Mouse (Mus musculus): ENCODE results near the gene Dhx16. TPM values are rescaled to one million over a fixed set of nuclear protein-coding genes. Genes with fewer than 3 reads are reported as not detected.

Dhx16 gene
- polyA plus RNA-seq, 1 experiment from 2014 or later = 38.3 TPM

GRCm38 (mm10) chr17:35866911-35867890 is 12.4 kb upstream of the Dhx16 start:
- Histone ChIP-seq H3K4me2 (ENCODE audit: low read depth, low read length) (peak overlapping the region; percentile 81), H3K27me3 (replicated peaks; ENCODE audit: control insufficient read depth, insufficient read depth, low read length) (no peaks in the 10 kb centered on the region), H3K4me1 (ENCODE audit: control insufficient read depth, insufficient read depth, low read length) (peaks cover 31% of the 10 kb centered on the region), H3K4me3 (ENCODE audit: low read length) (peak overlapping the region; percentile 62), H3K36me3 (ENCODE audit: control insufficient read depth, insufficient read depth, low read length) (no peaks in the 10 kb centered on the region; the same call in 1 of the 2 replicates), H3K9me3 (ENCODE audit: control insufficient read depth, low read length) (0 out of 2 replicates have a peak, but pooled peaks cover 4% of the 10 kb centered on the region), H3K9ac (ENCODE audit: low read depth, low read length) (peak overlapping the region; percentile 77), H3K27ac (ENCODE audit: low read length) (peak overlapping the region; percentile 89)
- WGBS = 16% methylated on average over 26 of the region's 26 CpGs
- ATAC-seq = no peak

GRCm38 (mm10) chr17:35868165-35868820 is 11.3 kb upstream of the Dhx16 start:
- no peaks in the 10 kb centered on the region; the same call in 1 of the 2 replicates for H3K36me3 ChIP-seq (ENCODE audit: control insufficient read depth, insufficient read depth, low read length)
- H3K9me3 ChIP-seq (ENCODE audit: control insufficient read depth, low read length) = 0 out of 2 replicates have a peak, but pooled peaks cover 4% of the 10 kb centered on the region
- 32% methylated on average over 15 of the region's 17 CpGs for WGBS
- H3K27me3 ChIP-seq (replicated peaks; ENCODE audit: control insufficient read depth, insufficient read depth, low read length) = no peaks in the 10 kb centered on the region
- peaks cover 31% of the 10 kb centered on the region for H3K4me1 ChIP-seq (ENCODE audit: control insufficient read depth, insufficient read depth, low read length)
- H3K27ac ChIP-seq (ENCODE audit: low read length) = peak overlapping the region; percentile 89
- no peak for ATAC-seq
- peak overlapping the region; percentile 77 for H3K9ac ChIP-seq (ENCODE audit: low read depth, low read length)
- peak overlapping the region; percentile 62 for H3K4me3 ChIP-seq (ENCODE audit: low read length)
- peak overlapping the region; percentile 81 for H3K4me2 ChIP-seq (ENCODE audit: low read depth, low read length)

- 4% methylated on average over 7 of the region's 7 CpGs for whole genome bisulfite sequencing
- peak overlapping the region; percentile 81 for H3K4me2 ChIP-seq (ENCODE audit: low read depth, low read length)
Measured at GRCm38 (mm10) chr17:35868961-35869345, 10.7 kb upstream of the Dhx16 start.

GRCm38 (mm10) chr17:35869346-35870067 is 10.1 kb upstream of the Dhx16 start:
- Histone ChIP-seq H3K9me3 (ENCODE audit: control insufficient read depth, low read length) (0 out of 2 replicates have a peak, but pooled peaks cover 4% of the 10 kb centered on the region), H3K9ac (ENCODE audit: low read depth, low read length) (peak overlapping the region; percentile 77), H3K4me3 (ENCODE audit: low read length) (peak overlapping the region; percentile 62), H3K4me1 (ENCODE audit: control insufficient read depth, insufficient read depth, low read length) (peaks cover 38% of the 10 kb centered on the region), H3K27me3 (replicated peaks; ENCODE audit: control insufficient read depth, insufficient read depth, low read length) (no peaks in the 10 kb centered on the region), H3K27ac (ENCODE audit: low read length) (peak overlapping the region; percentile 89), H3K4me2 (ENCODE audit: low read depth, low read length) (peak overlapping the region; percentile 81), H3K36me3 (ENCODE audit: control insufficient read depth, insufficient read depth, low read length) (no peaks in the 10 kb centered on the region; the same call in 1 of the 2 replicates)
- 4% methylated on average over 7 of the region's 7 CpGs for WGBS
- peak; percentile 5; the same call in 1 of the 2 replicates for ATAC-seq

More at GRCm38 (mm10) chr17:35868961-35869345, 10.7 kb upstream of the Dhx16 start:
- peak overlapping the region; percentile 62 for H3K4me3 ChIP-seq (ENCODE audit: low read length)
- H3K9ac ChIP-seq (ENCODE audit: low read depth, low read length) = peak overlapping the region; percentile 77
- peak overlapping the region; percentile 89 for H3K27ac ChIP-seq (ENCODE audit: low read length)
- H3K4me1 ChIP-seq (ENCODE audit: control insufficient read depth, insufficient read depth, low read length) = peaks cover 35% of the 10 kb centered on the region
- 0 out of 2 replicates have a peak, but pooled peaks cover 4% of the 10 kb centered on the region for H3K9me3 ChIP-seq (ENCODE audit: control insufficient read depth, low read length)
- ATAC-seq = no peak
- H3K36me3 ChIP-seq (ENCODE audit: control insufficient read depth, insufficient read depth, low read length) = no peaks in the 10 kb centered on the region; the same call in 1 of the 2 replicates
- no peaks in the 10 kb centered on the region for H3K27me3 ChIP-seq (replicated peaks; ENCODE audit: control insufficient read depth, insufficient read depth, low read length)

GRCm38 (mm10) chr17:35870151-35870883 is 9.3 kb upstream of the Dhx16 start:
- H3K9ac ChIP-seq (ENCODE audit: low read depth, low read length) = peak overlapping the region; percentile 77
- peak overlapping the region; percentile 81 for H3K4me2 ChIP-seq (ENCODE audit: low read depth, low read length)
- H3K27ac ChIP-seq (ENCODE audit: low read length) = peak overlapping the region; percentile 89
- H3K4me3 ChIP-seq (ENCODE audit: low read length) = peak overlapping the region; percentile 62
- H3K4me1 ChIP-seq (ENCODE audit: control insufficient read depth, insufficient read depth, low read length) = peaks cover 35% of the 10 kb centered on the region
- H3K27me3 ChIP-seq (replicated peaks; ENCODE audit: control insufficient read depth, insufficient read depth, low read length) = no peaks in the 10 kb centered on the region
- H3K36me3 ChIP-seq (ENCODE audit: control insufficient read depth, insufficient read depth, low read length) = no peaks in the 10 kb centered on the region; the same call in 1 of the 2 replicates
- ATAC-seq = 0 out of 2 replicates have a peak, but pooled peaks have one; percentile 1
- 41% methylated on average over 9 of the region's 9 CpGs for WGBS
- H3K9me3 ChIP-seq (ENCODE audit: control insufficient read depth, low read length) = 0 out of 2 replicates have a peak, but pooled peaks cover 4% of the 10 kb centered on the region

DNA sequence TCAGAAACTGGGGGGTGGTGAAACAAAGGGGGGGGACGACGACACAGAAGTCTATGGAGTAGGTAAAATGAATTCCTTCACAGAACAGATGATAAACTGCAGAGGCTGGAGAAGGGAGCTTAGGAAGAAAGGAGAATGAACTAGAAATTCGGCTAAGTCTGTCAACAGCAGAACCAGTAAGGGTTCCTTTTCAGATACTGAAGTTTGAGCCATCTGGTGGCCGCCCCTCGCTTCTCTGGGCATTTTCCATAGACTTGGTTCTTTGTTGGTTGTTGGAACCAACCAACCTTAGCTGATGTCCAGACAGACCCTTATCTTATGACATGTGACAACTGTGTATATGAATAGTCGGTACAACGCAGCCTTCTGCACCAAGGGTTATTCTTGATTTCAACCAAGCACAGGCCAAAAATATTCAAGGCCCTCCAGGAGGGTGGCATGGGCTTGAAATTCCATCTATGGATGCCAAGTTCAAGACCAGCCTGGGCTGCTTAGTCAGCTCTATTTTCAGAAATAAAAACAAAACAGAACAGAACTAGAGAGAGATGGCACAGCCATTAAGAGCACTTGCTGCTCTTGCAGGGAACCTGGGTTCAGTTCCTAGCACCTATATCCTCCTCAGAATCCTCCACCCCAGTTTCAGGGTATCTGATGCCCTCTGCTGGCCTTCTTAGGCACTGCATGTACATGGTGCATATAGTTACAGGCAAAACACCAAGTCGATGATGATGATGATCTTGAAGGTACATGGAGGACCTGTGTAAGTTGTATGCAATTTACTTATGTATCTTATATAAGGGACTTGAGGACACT is 8.5 kb upstream of the Dhx16 start:
- no peaks in the 10 kb centered on the region for H3K27me3 ChIP-seq (replicated peaks; ENCODE audit: control insufficient read depth, insufficient read depth, low read length)
- H3K9ac ChIP-seq (ENCODE audit: low read depth, low read length) = no peak overlapping the region
- H3K36me3 ChIP-seq (ENCODE audit: control insufficient read depth, insufficient read depth, low read length) = no peaks in the 10 kb centered on the region; the same call in 1 of the 2 replicates
- WGBS = 78% methylated on average over 8 of the region's 8 CpGs
- peak overlapping the region; percentile 62 for H3K4me3 ChIP-seq (ENCODE audit: low read length)
- peak overlapping the region; percentile 81 for H3K4me2 ChIP-seq (ENCODE audit: low read depth, low read length)
- H3K4me1 ChIP-seq (ENCODE audit: control insufficient read depth, insufficient read depth, low read length) = peaks cover 35% of the 10 kb centered on the region
- peak overlapping the region; percentile 89 for H3K27ac ChIP-seq (ENCODE audit: low read length)
- 0 out of 2 replicates have a peak, but pooled peaks cover 4% of the 10 kb centered on the region for H3K9me3 ChIP-seq (ENCODE audit: control insufficient read depth, low read length)
- no peak for ATAC-seq

DNA sequence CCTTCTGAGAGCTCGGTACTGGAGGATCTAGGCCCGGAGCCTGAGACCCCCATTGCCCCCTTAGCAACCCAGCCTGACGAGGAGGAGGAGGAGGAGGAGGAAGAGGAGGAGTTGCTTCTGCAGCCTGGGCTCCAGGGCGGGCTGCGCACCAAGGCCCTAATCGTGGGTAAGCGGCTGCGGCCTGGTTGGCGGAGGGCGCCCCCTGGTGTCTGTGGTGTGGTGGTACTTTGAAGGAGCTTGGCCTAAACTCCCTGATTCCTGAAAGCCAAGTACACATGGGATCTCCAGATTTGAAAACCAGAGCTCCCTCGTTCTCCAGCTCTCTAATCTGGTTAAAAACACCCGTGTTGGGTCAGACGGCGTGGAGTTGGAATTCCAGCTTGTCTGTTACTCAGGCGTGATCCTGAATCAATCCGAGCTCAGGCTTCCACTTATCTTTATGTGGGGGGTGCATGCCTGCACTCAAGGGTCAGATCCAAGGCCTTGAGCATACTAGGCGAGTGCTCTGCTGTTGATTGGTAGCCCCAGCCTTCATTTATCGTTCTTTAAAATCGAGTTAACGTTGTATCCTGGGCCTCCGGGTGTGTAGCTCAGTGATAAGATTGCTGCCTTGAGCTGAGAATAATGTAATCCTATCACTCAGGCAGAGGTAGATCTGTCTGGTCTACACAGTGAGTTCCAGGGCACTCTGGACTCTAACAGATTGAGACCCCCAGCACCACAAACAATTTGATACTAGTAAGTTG is 5.7 kb upstream of the Dhx16 start:
- WGBS = 24% methylated on average over 21 of the region's 21 CpGs
- ATAC-seq = peak; percentile 50; the same call in 1 of the 2 replicates
- 0 out of 2 replicates have a peak, but pooled peaks cover 4% of the 10 kb centered on the region for H3K9me3 ChIP-seq (ENCODE audit: control insufficient read depth, low read length)
- no peak overlapping the region for H3K4me2 ChIP-seq (ENCODE audit: low read depth, low read length)
- peaks cover 30% of the 10 kb centered on the region for H3K4me1 ChIP-seq (ENCODE audit: control insufficient read depth, insufficient read depth, low read length)
- no peaks in the 10 kb centered on the region; the same call in 1 of the 2 replicates for H3K36me3 ChIP-seq (ENCODE audit: control insufficient read depth, insufficient read depth, low read length)
- H3K27me3 ChIP-seq (replicated peaks; ENCODE audit: control insufficient read depth, insufficient read depth, low read length) = no peaks in the 10 kb centered on the region
- H3K4me3 ChIP-seq (ENCODE audit: low read length) = no peak overlapping the region
- no peak overlapping the region for H3K27ac ChIP-seq (ENCODE audit: low read length)
- H3K9ac ChIP-seq (ENCODE audit: low read depth, low read length) = peak overlapping the region; percentile 34
